Mouse (Mus musculus): ENCODE data around the gene Pde1b. TPM values are rescaled to one million over a fixed set of nuclear protein-coding genes. Genes with fewer than 3 reads are reported as not detected.

Gene Pde1b
- total and polyA plus RNA-seq, 2 experiments from 2014 or later: 67.6 to 127 TPM

GRCm38 (mm10) chr15:103518600-103519385 lies 16.0 kb downstream of the Pde1b start:
- TF ChIP-seq CTCF (IDR thresholded peaks at IDR 0.05; ENCODE audit: low read depth): no peak
- Histone ChIP-seq H3K4me2 (ENCODE audit: low read depth, low read length) (peak overlapping the region; percentile 19), H3K9ac (replicated peaks; ENCODE audit: low read length) (peak overlapping the region; percentile 15), H3K9me3 (ENCODE audit: low read length) (no peaks in the 10 kb centered on the region), H3K4me1 (ENCODE audit: insufficient read depth, low read length) (peaks cover 42% of the 10 kb centered on the region), H3K27ac (peak overlapping the region; percentile 85), H3K4me3 (ENCODE audit: low read length) (no peak overlapping the region), H3K36me3 (ENCODE audit: insufficient read depth, low read length) (peaks cover 10% of the 10 kb centered on the region; the same call in 1 of the 2 replicates), H3K27me3 (ENCODE audit: insufficient read depth, low read length) (no peaks in the 10 kb centered on the region)
- DNase-seq (ENCODE audit: low spot score) (peak; percentile 81), ATAC-seq (peak; percentile 67)
- 1% methylated on average over 5 of the region's 5 CpGs for WGBS

- 11% methylated on average over 4 of the region's 4 CpGs for WGBS
- peak; percentile 80 for DNase-seq (ENCODE audit: low spot score)
- Histone ChIP-seq H3K36me3 (ENCODE audit: insufficient read depth, low read length) (peaks cover 13% of the 10 kb centered on the region; the same call in 1 of the 2 replicates), H3K9me3 (ENCODE audit: low read length) (no peaks in the 10 kb centered on the region), H3K9ac (replicated peaks; ENCODE audit: low read length) (peak overlapping the region; percentile 15; the same call in 1 of the 2 replicates), H3K4me1 (ENCODE audit: insufficient read depth, low read length) (peaks cover 38% of the 10 kb centered on the region), H3K4me2 (ENCODE audit: low read depth, low read length) (peak overlapping the region; percentile 19), H3K4me3 (ENCODE audit: low read length) (no peak overlapping the region), H3K27ac (peak overlapping the region; percentile 85), H3K27me3 (ENCODE audit: insufficient read depth, low read length) (no peaks in the 10 kb centered on the region)
- TF ChIP-seq CTCF (IDR thresholded peaks at IDR 0.05; ENCODE audit: low read depth): peak; percentile 19; the same call in 1 of the 2 replicates
- ATAC-seq: peak; percentile 71
Measured at GRCm38 (mm10) chr15:103519386-103520378, 16.8 kb downstream of the Pde1b start.

GRCm38 (mm10) chr15:103522458-103523099 lies 19.7 kb downstream of the Pde1b start:
- Histone ChIP-seq H3K27ac (peak overlapping the region; percentile 58), H3K36me3 (ENCODE audit: insufficient read depth, low read length) (peaks cover 25% of the 10 kb centered on the region; the same call in 1 of the 2 replicates), H3K9me3 (ENCODE audit: low read length) (no peaks in the 10 kb centered on the region), H3K9ac (replicated peaks; ENCODE audit: low read length) (no peak overlapping the region), H3K4me1 (ENCODE audit: insufficient read depth, low read length) (peaks cover 32% of the 10 kb centered on the region), H3K4me3 (ENCODE audit: low read length) (no peak overlapping the region), H3K27me3 (ENCODE audit: insufficient read depth, low read length) (no peaks in the 10 kb centered on the region), H3K4me2 (ENCODE audit: low read depth, low read length) (no peak overlapping the region)
- no peak for DNase-seq (ENCODE audit: low spot score)
- ATAC-seq: peak; percentile 27; the same call in 1 of the 2 replicates
- WGBS: 47% methylated on average over 3 of the region's 3 CpGs
- no peak for TF ChIP-seq CTCF (IDR thresholded peaks at IDR 0.05; ENCODE audit: low read depth)

GRCm38 (mm10) chr15:103523156-103523555 lies 20.3 kb downstream of the Pde1b start:
- peaks cover 26% of the 10 kb centered on the region for H3K4me1 ChIP-seq (ENCODE audit: insufficient read depth, low read length)
- TF ChIP-seq CTCF (IDR thresholded peaks at IDR 0.05; ENCODE audit: low read depth): no peak
- H3K4me2 ChIP-seq (ENCODE audit: low read depth, low read length): no peak overlapping the region
- no peaks in the 10 kb centered on the region for H3K9me3 ChIP-seq (ENCODE audit: low read length)
- DNase-seq (ENCODE audit: low spot score): peak; percentile 60
- H3K9ac ChIP-seq (replicated peaks; ENCODE audit: low read length): no peak overlapping the region
- no peaks in the 10 kb centered on the region for H3K27me3 ChIP-seq (ENCODE audit: insufficient read depth, low read length)
- no peak overlapping the region for H3K4me3 ChIP-seq (ENCODE audit: low read length)
- peak overlapping the region; percentile 32; the same call in 1 of the 2 replicates for H3K27ac ChIP-seq
- WGBS: 25% methylated on average over 3 of the region's 3 CpGs
- 0 out of 2 replicates have a peak, but pooled peaks have one; percentile 27 for ATAC-seq
- H3K36me3 ChIP-seq (ENCODE audit: insufficient read depth, low read length): peaks cover 28% of the 10 kb centered on the region; the same call in 1 of the 2 replicates

GRCm38 (mm10) chr15:103530372-103530771 lies 27.5 kb downstream of the Pde1b start:
- peak; percentile 86 for ATAC-seq

More at GRCm38 (mm10) chr15:103530372-103530771, 27.5 kb downstream of the Pde1b start:
- WGBS: 3% methylated on average over 5 of the region's 5 CpGs
- DNase-seq (ENCODE audit: low spot score): peak; percentile 90
- no peak overlapping the region for H3K4me2 ChIP-seq (ENCODE audit: low read depth, low read length)
- H3K4me1 ChIP-seq (ENCODE audit: insufficient read depth, low read length): no peaks in the 10 kb centered on the region
- TF ChIP-seq CTCF (IDR thresholded peaks at IDR 0.05; ENCODE audit: low read depth): peak; percentile 98
- H3K36me3 ChIP-seq (ENCODE audit: insufficient read depth, low read length): peaks cover 25% of the 10 kb centered on the region; the same call in 1 of the 2 replicates
- H3K9me3 ChIP-seq (ENCODE audit: low read length): no peaks in the 10 kb centered on the region
- no peak overlapping the region for H3K4me3 ChIP-seq (ENCODE audit: low read length)
- no peaks in the 10 kb centered on the region for H3K27me3 ChIP-seq (ENCODE audit: insufficient read depth, low read length)
- H3K27ac ChIP-seq: peak overlapping the region; percentile 62; the same call in 1 of the 2 replicates
- 0 out of 2 replicates have a peak overlapping the region, but pooled peaks have one; percentile 17 for H3K9ac ChIP-seq (replicated peaks; ENCODE audit: low read length)
